Mouse (Mus musculus) kidney, adult 2 months (tissue): Measurements from ENCODE around the gene Gm9837. TPM values are rescaled to one million over a fixed set of nuclear protein-coding genes. Genes with fewer than 3 reads are reported as not detected.
A peak's percentile ranks its signal among the peaks of the same experiment; 100 is the strongest.

Experiments used
- DNase-seq: peaks from one replicate; pipeline ENCODE4 v3.0.0; 2021
- H3K27ac ChIP-seq: fragments of 200-500 bp; 2 replicates; pipeline ENCODE4 v1.5.1; 2012; ENCODE audit warnings: low read depth, low read length, control low read depth, inconsistent platforms; ENCODE audit not compliant: insufficient read depth
- H3K27me3 ChIP-seq: fragments of 200-500 bp; replicated peaks from 2 replicates; pipeline ENCODE4 v1.6.1; 2012; ENCODE audit warnings: mild to moderate bottlenecking, moderate library complexity, low read length, inconsistent platforms; ENCODE audit not compliant: control insufficient read depth, insufficient read depth
- H3K36me3 ChIP-seq: fragments of 200-500 bp; 2 replicates; pipeline ENCODE4 v1.6.1; 2012; ENCODE audit warnings: mild to moderate bottlenecking, moderate library complexity, low read length, inconsistent platforms; ENCODE audit not compliant: control insufficient read depth, insufficient read depth
- H3K4me1 ChIP-seq: fragments of 200-500 bp; 2 replicates; pipeline ENCODE4 v1.6.1; 2011; ENCODE audit warnings: low read length; ENCODE audit not compliant: control insufficient read depth, insufficient read depth
- H3K4me3 ChIP-seq: fragments of 200-500 bp; 2 replicates; pipeline ENCODE4 v1.5.1; 2011; ENCODE audit warnings: mild to moderate bottlenecking, low read depth, low read length, control low read depth; ENCODE audit not compliant: insufficient read depth
- CTCF ChIP-seq: fragments of 200-500 bp; conservative IDR thresholded peaks from 2 replicates; pipeline ENCODE4 v1.5.1; 2011; ENCODE audit warnings: low read depth, mild to moderate bottlenecking, control low read depth, low read length, moderate library complexity, mixed read lengths; ENCODE audit not compliant: insufficient read depth, insufficient read length
- POLR2A ChIP-seq: fragments of 200-500 bp; IDR thresholded peaks from one replicate; pipeline ENCODE4 v1.6.1; 2011; ENCODE audit warnings: low read depth, low read length, control low read depth
- WGBS: fragments of 180-500 bp; shearing (Covaris S2); methylation state at CpG from one replicate; pipeline ENCODE4 v1.1.7; 2018; 5-methylcytosine and 5-hydroxymethylcytosine counted together
- polyA plus RNA-seq: library from polyadenylated mRNA; depleted of rRNA; stranded (reverse); fragments of >200 nt; gene quantifications from 2 replicates; pipeline ENCODE4 v1.2.3, GENCODE M21; 2012; rRNA removed

The Gm9837 gene
- polyA plus RNA-seq: not detected in 2 replicates

- H3K27me3 ChIP-seq: no peaks in the 10 kb centered on the region
These were observed at the start of gene Gm9837 for GRCm38 (mm10) chr11:53469968-53470695. Gene Gm9837, minus strand, starts transcription at chr11:53470479.

GRCm38 (mm10) chr11:53519207-53520121, 49.2 kb upstream of the Gm9837 start, which contains the start of gene Sept8:
Gene Sept8, plus strand, starts transcription at chr11:53519257.
- Histone ChIP-seq H3K4me1 (no peaks in the 10 kb centered on the region), H3K27ac (peak within 1 kb of the TSS; percentile 35; the same call in 1 of the 2 replicates), H3K27me3 (no peaks in the 10 kb centered on the region), H3K36me3 (no peaks in the 10 kb centered on the region), H3K4me3 (peak within 1 kb of the TSS; percentile 89)
- WGBS: 9% methylated on average over 79 of the region's 79 CpGs
- peak; percentile 69 for DNase-seq
- TF ChIP-seq POLR2A (no peak), CTCF (no peak)

More at GRCm38 (mm10) chr11:53469968-53470695, at the start of gene Gm9837:
- DNase-seq: peak; percentile 88
- Histone ChIP-seq H3K27ac (no peak within 1 kb of the TSS), H3K4me1 (0 out of 2 replicates have a peak, but pooled peaks cover 2% of the 10 kb centered on the region), H3K36me3 (no peaks in the 10 kb centered on the region), H3K4me3 (no peak within 1 kb of the TSS)
- TF ChIP-seq POLR2A (no peak), CTCF (peak; percentile 96)
- WGBS: 9% methylated on average over 29 of the region's 29 CpGs

GRCm38 (mm10) chr11:53518759-53519158, 48.5 kb upstream of the Gm9837 start:
- no peaks in the 10 kb centered on the region for H3K27me3 ChIP-seq
- H3K36me3 ChIP-seq: no peaks in the 10 kb centered on the region
- no peak overlapping the region for H3K4me3 ChIP-seq
- no peak for DNase-seq
- no peak for TF ChIP-seq CTCF
- TF ChIP-seq POLR2A: no peak
- no peaks in the 10 kb centered on the region for H3K4me1 ChIP-seq
- 72% methylated on average over 5 of the region's 5 CpGs for WGBS
- no peak overlapping the region for H3K27ac ChIP-seq

- no peak overlapping the region for H3K27ac ChIP-seq
- DNase-seq: no peak
- TF ChIP-seq POLR2A (no peak), CTCF (no peak)
- 64% methylated on average over 8 of the region's 8 CpGs for WGBS
- no peaks in the 10 kb centered on the region for H3K4me1 ChIP-seq
- no peaks in the 10 kb centered on the region for H3K27me3 ChIP-seq
- no peak overlapping the region for H3K4me3 ChIP-seq
- H3K36me3 ChIP-seq: no peaks in the 10 kb centered on the region
These were observed 46.7 kb upstream of the Gm9837 start for GRCm38 (mm10) chr11:53516775-53517627.

GRCm38 (mm10) chr11:53510351-53510750, 40.1 kb upstream of the Gm9837 start:
- no peaks in the 10 kb centered on the region for H3K36me3 ChIP-seq
- no peak overlapping the region for H3K27ac ChIP-seq
- TF ChIP-seq POLR2A (no peak), CTCF (no peak)
- 43% methylated on average over 5 of the region's 5 CpGs for WGBS
- H3K4me1 ChIP-seq: no peaks in the 10 kb centered on the region
- no peak for DNase-seq
- H3K4me3 ChIP-seq: no peak overlapping the region
- no peaks in the 10 kb centered on the region for H3K27me3 ChIP-seq

GRCm38 (mm10) chr11:53508591-53508990, 38.3 kb upstream of the Gm9837 start:
- no peak overlapping the region for H3K27ac ChIP-seq
- DNase-seq: no peak
- no peak for TF ChIP-seq POLR2A
- TF ChIP-seq CTCF: no peak
- H3K27me3 ChIP-seq: no peaks in the 10 kb centered on the region
- WGBS: 64% methylated on average over 3 of the region's 3 CpGs
- no peaks in the 10 kb centered on the region for H3K36me3 ChIP-seq
- H3K4me3 ChIP-seq: no peak overlapping the region
- H3K4me1 ChIP-seq: no peaks in the 10 kb centered on the region
